Mouse (Mus musculus): ENCODE measurements at regions not wholly inside any gene's neighbourhood (a gene's known extent, or its start where the extent isn't known, plus 50 kb on each side); places are given as distances from the start of the nearest gene placed in this dataset.

- no peak for TF ChIP-seq CTCF (IDR thresholded peaks at IDR 0.05; ENCODE audit: borderline replicate concordance, insufficient read depth, low read depth, low read length)
- TF ChIP-seq POLR2A (IDR thresholded peaks at IDR 0.05; ENCODE audit: borderline replicate concordance, insufficient read depth, low read length): no peak
Measured at GRCm38 (mm10) chr2:166251421-166251820, 96.0 kb upstream of the Sulf2 start.
